Mouse (Mus musculus): ENCODE data around the gene Sntg2. TPM values are rescaled to one million over a fixed set of nuclear protein-coding genes. Genes with fewer than 3 reads are reported as not detected.

Sntg2 gene
- polyA plus RNA-seq, 1 experiment from 2014 or later = 0.94 TPM

DNA sequence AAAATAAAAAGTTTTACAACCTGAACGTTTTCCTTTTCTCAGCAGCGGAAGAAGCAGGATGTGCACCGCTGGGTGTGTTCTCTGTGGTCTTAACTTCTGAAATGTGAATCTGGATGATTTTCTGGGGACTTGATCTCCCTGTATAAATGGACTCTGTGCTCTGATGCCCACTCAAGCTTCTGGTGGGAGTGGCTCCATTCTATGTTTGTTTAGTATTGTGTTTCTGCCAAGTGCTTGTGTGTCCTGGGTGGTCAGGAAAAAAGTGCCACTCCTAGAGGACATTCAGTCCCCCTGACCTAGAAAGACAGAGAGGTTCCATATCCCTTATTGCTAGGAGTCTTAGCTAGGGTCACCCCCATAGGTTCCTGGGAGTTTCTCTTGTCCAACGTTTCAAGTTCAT lies 240.7 kb downstream of the Sntg2 start, which contains the start of gene Tpo:
Gene Tpo (minus strand): TSS at position 101 of the 400 bp plus-strand sequence.
- Histone ChIP-seq H3K27me3 (ENCODE audit: control insufficient read depth, insufficient read depth, low read length) (no peaks in the 10 kb centered on the region), H3K4me2 (ENCODE audit: low read depth) (no peak within 1 kb of the TSS), H3K36me3 (ENCODE audit: control insufficient read depth, insufficient read depth, low read length) (no peaks in the 10 kb centered on the region), H3K9me3 (ENCODE audit: control insufficient read depth, low read length) (no peaks in the 10 kb centered on the region), H3K4me1 (ENCODE audit: control insufficient read depth, insufficient read depth, low read length) (no peaks in the 10 kb centered on the region), H3K4me3 (ENCODE audit: low read depth, low read length) (no peak within 1 kb of the TSS), H3K9ac (ENCODE audit: low read length) (no peak within 1 kb of the TSS), H3K27ac (ENCODE audit: low read depth, low read length) (no peak within 1 kb of the TSS)
- DNase-seq (ENCODE audit: low spot score) = no peak
- 85% methylated on average over 4 of the region's 4 CpGs for WGBS
- ATAC-seq (ENCODE audit: insufficient read depth, low FRiP score, low TSS enrichment) = no peak

- DNase-seq (ENCODE audit: low spot score) (no peak), ATAC-seq (ENCODE audit: insufficient read depth, low FRiP score, low TSS enrichment) (no peak)
- 85% methylated on average over 6 of the region's 6 CpGs for WGBS
- Histone ChIP-seq H3K36me3 (ENCODE audit: control insufficient read depth, insufficient read depth, low read length) (no peaks in the 10 kb centered on the region), H3K27me3 (ENCODE audit: control insufficient read depth, insufficient read depth, low read length) (no peaks in the 10 kb centered on the region), H3K27ac (ENCODE audit: low read depth, low read length) (no peak overlapping the region), H3K9ac (ENCODE audit: low read length) (no peak overlapping the region), H3K9me3 (ENCODE audit: control insufficient read depth, low read length) (no peaks in the 10 kb centered on the region), H3K4me3 (ENCODE audit: low read depth, low read length) (no peak overlapping the region), H3K4me2 (ENCODE audit: low read depth) (no peak overlapping the region), H3K4me1 (ENCODE audit: control insufficient read depth, insufficient read depth, low read length) (no peaks in the 10 kb centered on the region)
These were observed 243.8 kb downstream of the Sntg2 start for GRCm38 (mm10) chr12:30129411-30129716.

GRCm38 (mm10) chr12:30128561-30129410 lies 244.4 kb downstream of the Sntg2 start:
- ATAC-seq (ENCODE audit: insufficient read depth, low FRiP score, low TSS enrichment) (no peak), DNase-seq (ENCODE audit: low spot score) (peak; percentile 55)
- Histone ChIP-seq H3K4me2 (ENCODE audit: low read depth) (no peak overlapping the region), H3K4me1 (ENCODE audit: control insufficient read depth, insufficient read depth, low read length) (no peaks in the 10 kb centered on the region), H3K27ac (ENCODE audit: low read depth, low read length) (no peak overlapping the region), H3K4me3 (ENCODE audit: low read depth, low read length) (no peak overlapping the region), H3K27me3 (ENCODE audit: control insufficient read depth, insufficient read depth, low read length) (no peaks in the 10 kb centered on the region), H3K36me3 (ENCODE audit: control insufficient read depth, insufficient read depth, low read length) (no peaks in the 10 kb centered on the region), H3K9ac (ENCODE audit: low read length) (no peak overlapping the region), H3K9me3 (ENCODE audit: control insufficient read depth, low read length) (no peaks in the 10 kb centered on the region)
- WGBS = 73% methylated on average over 7 of the region's 7 CpGs

Other genes with a start within 250 kb of the Sntg2 start
- gene Tpo, start 240.8 kb downstream of the Sntg2 start, polyA plus RNA-seq (2014; fragmentation: Nextera tagmentation; extraction: Ambion mirVana) = not detected in 2 replicates
- gene Tmem18, start 211.1 kb upstream of the Sntg2 start, polyA plus RNA-seq (2014; fragmentation: Nextera tagmentation; extraction: Ambion mirVana) = 29.4 and 29.7 TPM in 2 replicates